Mouse (Mus musculus): ENCODE data around the gene Zswim8.
"Not testable (repeated sequence)": the region's sequence is repeated elsewhere in the genome, so short reads cannot be mapped to it uniquely, and the experiment has no call there.

Zswim8 gene

DNA sequence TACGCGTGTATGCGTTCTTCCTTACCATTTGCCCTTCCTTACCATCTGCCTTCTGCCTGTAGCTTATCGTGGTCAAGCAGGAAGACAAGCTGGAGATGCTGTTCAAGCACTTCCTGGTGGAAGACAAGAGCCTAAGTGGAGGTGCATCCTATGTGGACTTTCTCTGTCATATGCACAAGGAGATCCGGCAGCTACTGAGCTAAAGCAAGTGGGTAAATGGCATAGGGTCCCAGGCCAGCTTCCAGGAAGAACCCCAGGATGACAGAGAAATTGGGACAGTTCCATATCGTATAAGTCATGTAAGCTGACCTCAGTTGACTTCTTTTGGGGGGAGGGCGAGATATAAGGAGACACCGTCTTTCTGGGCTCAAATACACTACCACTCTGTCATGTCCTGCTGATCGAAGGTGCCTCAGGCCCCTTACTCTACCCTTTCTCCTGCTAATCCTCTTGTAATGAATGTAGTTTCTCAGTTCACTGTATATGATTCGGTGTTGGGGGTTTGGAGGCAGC is 13.7 kb upstream of the Zswim8 start:
- no peak for DNase-seq (ENCODE audit: low spot score in 2 of 2)

DNA sequence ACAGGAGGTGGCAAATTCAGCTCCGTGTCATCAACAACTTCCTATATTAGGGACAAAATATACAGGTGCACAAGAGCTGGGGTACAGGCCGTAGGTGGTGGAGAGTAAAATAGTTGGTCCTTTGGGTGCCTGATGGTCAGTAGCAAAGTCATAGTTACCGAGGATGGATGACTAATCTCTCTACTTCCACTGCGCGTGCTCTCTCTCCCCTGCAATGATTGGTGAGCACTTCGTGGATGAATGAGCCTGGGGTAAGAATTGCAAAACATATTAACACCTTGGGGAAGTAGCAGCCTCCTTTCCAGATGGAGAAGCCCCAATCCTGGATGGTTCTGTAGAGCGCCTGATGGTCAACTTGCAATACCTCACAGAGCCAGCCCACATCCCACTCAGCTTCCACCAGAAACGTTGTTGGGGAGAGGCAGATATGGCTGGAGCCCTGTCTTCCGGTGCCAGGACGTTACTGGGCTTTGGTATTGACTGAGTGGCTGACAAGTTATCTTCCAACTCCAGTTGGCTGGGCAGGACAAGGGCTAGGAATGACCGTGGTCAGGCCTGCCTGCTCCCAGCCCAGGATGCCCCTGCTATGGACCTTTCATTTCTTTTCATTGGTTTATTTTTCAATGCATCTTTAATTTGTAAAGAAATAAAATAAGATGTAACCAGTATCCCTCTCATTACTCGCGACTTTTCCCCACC is 13.0 kb upstream of the Zswim8 start:
- no peak for DNase-seq (ENCODE audit: low spot score in 2 of 2)

DNA sequence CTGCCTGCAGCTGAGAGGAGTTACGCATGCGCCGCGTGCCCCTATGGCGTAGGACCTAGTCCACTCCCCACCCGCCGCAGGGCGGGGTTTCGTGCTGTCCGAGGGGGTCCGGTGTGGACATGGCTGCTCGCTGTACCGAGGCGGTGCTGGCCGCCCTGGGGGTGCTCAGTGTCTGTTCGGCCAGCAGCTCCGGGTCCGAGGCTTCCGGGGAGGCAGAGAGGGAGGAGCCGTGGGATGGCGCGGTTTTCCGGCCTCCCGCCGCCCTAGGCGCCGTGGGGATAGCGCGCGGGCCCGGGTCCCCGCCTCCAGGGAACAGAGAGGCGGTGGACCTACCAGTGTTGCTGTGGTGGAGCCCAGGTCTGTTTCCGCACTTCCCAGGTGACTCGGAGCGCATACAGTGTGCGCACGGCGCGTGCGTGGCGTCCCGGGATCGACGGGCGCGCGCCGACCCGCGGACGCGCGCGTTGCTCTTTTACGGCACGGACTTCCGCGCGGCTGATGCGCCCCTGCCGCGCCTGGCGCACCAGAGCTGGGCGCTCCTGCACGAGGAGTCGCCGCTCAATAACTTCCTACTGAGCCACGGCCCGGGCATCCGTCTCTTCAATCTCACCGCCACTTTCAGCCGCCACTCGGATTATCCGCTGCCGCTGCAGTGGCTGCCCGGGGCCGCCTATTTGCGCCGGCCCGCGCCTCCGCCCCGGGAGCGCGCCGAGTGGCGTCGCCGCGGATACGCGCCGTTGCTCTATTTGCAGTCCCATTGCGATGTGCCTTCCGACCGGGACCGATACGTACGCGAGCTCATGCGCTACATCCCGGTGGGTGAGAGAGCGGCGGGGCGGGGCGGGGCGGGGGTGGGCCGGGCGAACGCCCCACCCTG is 12.2 kb upstream of the Zswim8 start, which contains the start of gene Fut11:
Fut11 (plus strand) TSS at position 85 of the 877 bp plus-strand sequence.
- peak; percentile 84 to 86 for DNase-seq (ENCODE audit: low spot score in 2 of 2)

DNA sequence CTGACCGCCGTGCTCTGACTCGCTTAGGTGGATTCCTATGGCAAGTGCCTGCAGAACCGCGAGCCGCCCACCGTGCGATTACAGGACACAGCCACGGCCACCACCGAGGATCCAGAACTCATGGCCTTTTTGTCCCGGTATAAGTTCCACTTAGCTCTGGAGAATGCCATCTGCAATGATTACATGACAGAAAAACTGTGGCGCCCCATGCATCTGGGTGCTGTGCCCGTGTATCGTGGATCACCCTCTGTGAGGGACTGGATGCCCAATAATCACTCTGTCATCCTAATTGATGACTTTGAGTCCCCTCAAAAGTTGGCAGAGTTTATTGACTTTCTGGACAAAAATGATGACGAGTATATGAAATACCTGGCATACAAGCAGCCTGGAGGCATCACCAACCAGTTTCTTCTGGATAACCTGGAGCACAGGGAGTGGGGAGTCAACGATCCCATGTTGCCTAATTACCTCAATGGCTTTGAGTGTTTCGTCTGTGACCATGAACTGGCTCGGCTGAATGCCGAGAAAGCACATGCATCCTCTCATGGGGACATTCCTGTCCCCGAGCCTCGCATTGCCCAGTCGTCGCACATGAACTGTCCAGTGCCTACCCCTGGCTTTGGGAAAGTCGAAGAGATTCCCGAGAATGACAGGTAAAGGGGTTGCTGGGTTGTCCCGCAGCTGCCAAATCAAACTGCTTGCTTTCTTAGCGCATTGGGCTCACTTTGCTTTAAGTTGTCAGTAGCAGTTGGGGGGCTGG is 11.4 kb upstream of the Zswim8 start:
- DNase-seq (ENCODE audit: low spot score in 2 of 2): peak in 1 of 2 experiments; percentile 13

DNA sequence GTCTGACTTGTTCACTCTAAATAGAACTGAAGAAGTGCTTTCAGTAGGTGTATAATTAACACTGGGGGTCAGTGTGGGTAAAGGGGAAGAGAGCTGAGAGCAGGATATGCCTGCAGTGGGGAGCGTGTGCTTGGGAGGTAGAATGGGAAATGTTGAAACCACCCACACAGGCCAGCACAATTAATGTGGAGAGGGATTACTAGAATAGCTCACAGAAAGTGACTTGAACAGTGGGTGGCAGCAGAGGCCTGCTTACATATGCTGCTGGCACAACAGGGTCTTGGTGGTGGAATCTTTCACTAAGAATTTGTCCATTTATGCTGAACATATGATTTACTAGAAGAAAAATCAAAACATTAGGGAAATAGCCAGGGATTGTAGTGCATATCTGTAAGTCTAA is 10.4 kb upstream of the Zswim8 start:
- peak; percentile 42 to 76 for DNase-seq (ENCODE audit: low spot score in 2 of 2)

GRCm38 (mm10) chr14:20698515-20698914 is 8.8 kb upstream of the Zswim8 start:
- DNase-seq (ENCODE audit: low spot score in 2 of 2): no peak

GRCm38 (mm10) chr14:20700362-20700761 is 7.0 kb upstream of the Zswim8 start:
- DNase-seq (ENCODE audit: low spot score in 2 of 2): no peak

- DNase-seq (ENCODE audit: low spot score in 2 of 2): no peak
These were observed 5.8 kb upstream of the Zswim8 start for GRCm38 (mm10) chr14:20701554-20701953.

DNA sequence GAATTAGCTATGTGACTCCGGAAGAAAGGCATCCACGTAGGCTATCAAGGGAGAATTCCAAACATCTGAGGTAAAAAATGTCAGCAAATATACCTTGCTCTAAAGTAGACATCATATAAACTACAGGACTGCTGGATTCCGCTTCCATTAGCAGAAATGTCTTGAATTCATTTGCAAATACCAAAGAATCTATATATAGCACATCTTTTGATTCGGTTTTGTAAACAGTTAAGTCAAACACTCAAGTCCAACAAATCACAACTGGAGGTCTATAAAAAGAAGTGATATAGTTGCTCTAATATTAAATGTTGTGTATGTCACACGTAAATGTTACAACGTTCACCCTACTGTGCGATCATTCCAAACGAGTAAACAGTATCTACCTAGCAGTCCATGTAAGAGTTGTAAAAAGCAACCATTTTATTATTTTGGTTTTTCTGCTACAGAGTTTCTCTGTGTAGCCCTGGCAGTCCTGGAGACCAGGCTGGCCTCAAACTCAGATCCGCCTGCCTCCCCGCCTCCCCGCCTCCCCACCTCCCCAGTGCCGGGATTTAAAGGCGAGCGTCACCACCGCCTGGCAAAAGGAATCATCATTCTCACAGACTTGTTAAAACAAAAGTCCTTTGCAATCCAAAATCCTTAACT is 5.1 kb upstream of the Zswim8 start:
- no peak for DNase-seq (ENCODE audit: low spot score in 2 of 2)

DNA sequence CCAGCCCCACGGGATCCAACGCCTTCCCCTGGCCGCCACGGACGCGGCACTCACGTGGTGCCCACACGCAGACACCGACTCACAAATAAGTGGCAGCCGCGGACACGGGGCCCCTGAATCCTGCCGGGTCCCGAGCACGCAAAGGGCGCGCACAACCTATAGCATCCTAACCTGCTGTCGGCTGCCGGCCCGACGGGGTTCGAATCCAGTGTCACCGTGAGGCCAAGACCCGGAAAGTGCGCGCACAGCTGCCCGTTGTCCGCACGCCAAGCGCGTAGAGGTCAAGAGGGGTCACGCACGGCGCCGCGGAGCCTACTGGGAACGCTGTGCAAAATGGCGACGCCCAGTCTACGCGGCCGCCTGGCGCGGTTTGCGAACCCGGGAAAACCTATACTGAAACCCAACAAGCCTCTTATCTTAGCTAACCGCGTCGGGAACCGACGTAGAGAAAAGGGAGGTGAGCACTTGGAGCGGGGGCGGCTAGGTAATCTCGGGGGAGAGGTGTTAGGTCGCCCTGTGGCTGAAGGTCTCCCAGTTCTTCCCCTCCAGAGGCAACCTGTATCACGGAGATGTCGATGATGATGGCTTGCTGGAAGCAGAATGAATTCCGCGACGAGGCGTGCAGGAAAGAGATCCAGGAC is 4.5 kb upstream of the Zswim8 start, which contains the start of gene Chchd1:
Chchd1 (plus strand) TSS at position 266 of the 641 bp plus-strand sequence.
- DNase-seq (ENCODE audit: low spot score in 2 of 2): peak; percentile 92 to 94

GRCm38 (mm10) chr14:20703461-20703860 is 3.9 kb upstream of the Zswim8 start:
- not testable (repeated sequence) for DNase-seq (ENCODE audit: low spot score in 2 of 2)

GRCm38 (mm10) chr14:20708239-20708638 is 887 bp downstream of the Zswim8 start:
- DNase-seq (ENCODE audit: low spot score in 2 of 2): no peak

DNA sequence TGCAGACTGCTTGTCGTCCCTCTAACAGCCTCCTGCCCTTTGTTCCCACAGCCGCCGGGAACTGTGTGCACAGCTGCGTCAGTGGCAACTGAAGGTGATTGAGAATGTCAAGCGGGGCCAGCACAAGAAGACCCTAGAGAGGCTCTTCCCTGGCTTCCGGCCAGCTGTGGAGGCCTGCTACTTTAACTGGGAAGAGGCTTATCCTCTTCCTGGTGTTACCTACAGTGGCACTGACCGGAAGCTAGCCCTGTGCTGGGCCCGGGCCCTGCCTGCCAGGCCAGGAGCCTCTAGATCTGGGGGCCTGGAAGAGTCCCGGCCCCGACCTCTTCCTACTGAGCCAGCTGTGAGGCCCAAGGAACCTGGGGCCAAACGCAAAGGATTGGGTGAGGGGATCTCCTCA is 6.5 kb downstream of the Zswim8 start:
- no peak for DNase-seq (ENCODE audit: low spot score in 2 of 2)

DNA sequence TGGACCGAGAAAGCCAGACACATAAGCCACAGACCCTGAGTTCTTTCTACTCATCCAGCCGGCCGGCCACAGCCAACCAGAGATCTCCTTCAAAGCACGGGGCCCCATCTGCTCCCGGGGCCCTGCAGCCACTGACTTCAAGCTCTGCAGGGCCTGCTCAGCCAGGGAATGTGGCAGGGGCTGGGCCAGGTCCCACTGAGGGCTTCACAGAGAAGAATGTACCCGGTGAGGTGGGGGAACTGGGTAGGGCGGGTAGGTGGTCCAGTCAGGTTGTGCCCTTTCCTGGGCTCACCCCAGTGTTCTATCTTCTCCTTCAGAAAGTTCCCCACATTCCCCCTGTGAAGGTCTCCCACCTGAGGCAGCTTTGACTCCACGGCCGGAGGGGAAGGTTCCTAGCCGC is 11.1 kb downstream of the Zswim8 start:
- no peak for DNase-seq (ENCODE audit: low spot score in 2 of 2)

- no peak for DNase-seq (ENCODE audit: low spot score in 2 of 2)
These were observed 12.4 kb downstream of the Zswim8 start for GRCm38 (mm10) chr14:20719767-20720166.

DNA sequence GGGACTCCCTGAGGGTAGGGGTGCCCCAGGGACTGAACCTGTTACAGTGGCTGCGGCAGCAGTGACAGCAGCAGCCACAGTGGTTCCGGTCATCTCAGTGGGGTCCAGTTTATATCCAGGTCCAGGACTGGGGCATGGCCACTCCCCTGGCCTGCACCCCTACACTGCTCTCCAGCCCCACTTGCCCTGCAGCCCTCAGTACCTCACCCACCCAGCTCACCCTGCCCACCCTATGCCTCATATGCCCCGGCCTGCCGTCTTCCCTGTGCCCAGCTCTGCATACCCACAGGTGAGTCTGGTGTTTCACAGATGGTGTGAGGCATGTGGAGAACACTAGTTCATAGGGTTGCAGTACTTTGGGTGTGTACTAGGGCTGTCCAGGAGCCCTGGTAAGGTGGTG is 14.0 kb downstream of the Zswim8 start:
- DNase-seq (ENCODE audit: low spot score in 2 of 2): no peak

DNA sequence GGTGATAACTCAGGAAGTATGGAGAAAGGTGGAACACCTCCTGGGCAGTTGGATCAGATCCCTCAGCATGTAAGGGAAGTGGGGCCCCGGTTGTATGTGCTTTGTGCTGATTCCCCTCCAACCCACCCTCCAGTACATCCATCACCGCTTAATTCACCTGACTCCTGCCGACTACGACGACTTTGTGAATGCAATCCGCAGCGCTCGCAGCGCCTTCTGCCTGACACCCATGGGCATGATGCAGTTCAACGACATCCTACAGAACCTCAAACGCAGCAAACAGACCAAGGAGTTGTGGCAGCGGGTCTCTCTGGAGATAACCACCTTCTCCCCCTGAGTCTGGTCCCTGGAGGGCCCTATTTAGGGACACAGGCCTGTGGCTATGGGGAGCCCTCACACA is 15.7 kb downstream of the Zswim8 start:
- no peak for DNase-seq (ENCODE audit: low spot score in 2 of 2)

DNA sequence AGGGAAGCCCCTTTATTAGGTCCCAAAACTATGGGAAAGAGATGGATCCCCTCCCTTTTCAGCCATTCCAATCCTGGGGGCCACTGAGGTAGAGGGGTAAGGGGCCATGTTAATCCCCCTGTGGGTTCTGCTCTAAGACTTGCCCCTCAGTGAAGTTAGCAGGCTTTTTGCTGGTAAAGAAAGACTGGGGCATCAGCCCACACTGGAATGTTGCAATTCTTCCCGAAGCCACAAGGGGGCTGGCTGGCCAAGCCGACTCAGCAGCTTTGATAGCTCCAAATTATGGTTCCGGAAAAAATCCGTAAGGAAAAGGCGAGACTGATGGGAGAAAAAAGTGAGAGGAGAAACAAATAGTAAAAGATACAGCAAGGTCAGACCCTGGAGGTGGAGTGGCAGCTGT is 16.7 kb downstream of the Zswim8 start:
- DNase-seq (ENCODE audit: low spot score in 2 of 2): peak; percentile 61 to 75

DNA sequence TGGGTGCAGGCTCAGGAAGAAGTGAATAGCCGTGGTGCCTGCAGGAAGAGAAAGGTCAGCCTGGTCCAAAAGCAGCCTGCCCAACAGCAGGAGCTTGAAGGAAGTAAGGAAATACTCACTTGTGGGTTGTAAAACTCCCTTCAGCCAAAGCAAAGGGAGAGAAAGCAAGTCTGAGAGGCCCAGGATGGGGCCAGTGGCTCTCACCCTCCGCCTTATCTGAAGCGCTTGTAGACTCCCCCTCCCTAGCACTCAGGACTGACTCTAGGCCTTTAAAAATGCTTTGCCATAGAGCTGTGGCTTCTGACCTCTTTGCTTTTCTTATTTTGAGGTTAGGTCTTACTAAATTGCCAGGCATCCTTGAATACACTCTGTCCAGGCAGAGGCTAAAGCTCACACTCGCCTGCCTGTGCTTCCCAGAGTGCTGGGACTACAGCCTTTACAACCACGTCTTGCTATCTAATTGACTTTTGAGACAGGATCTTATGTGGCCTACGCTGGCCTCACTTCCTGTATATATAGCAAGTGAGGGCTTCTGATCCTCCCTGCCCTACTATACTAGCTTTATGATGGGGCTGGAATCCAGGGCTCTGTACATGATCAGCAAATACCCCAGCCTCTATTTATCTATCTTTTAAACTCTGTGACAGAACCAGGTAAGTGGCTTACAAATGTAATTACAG is 18.4 kb downstream of the Zswim8 start:
- no peak for DNase-seq (ENCODE audit: low spot score in 2 of 2)

GRCm38 (mm10) chr14:20729871-20730270 is 22.5 kb downstream of the Zswim8 start:
- DNase-seq (ENCODE audit: low spot score in 2 of 2): no peak
